Mouse (Mus musculus) midbrain, embryonic 14.5 days (tissue): Measurements from ENCODE around the gene Cfc1. TPM values are rescaled to one million over a fixed set of nuclear protein-coding genes. Genes with fewer than 3 reads are reported as not detected.
"Not testable (repeated sequence)": the region's sequence is repeated elsewhere in the genome, so short reads cannot be mapped to it uniquely, and the experiment has no call there.

Experiments used
- ATAC-seq: fragments of 200-750 bp; cut with Nextera tagmentation; 2 replicates; pipeline ENCODE4 v1.8.0; 2017; ENCODE audit warnings: moderate number of reproducible peaks, moderate library complexity; ENCODE audit not compliant: low FRiP score, low TSS enrichment
- DNase-seq: peaks from one replicate; pipeline ENCODE4 v3.0.0-alpha.2; 2015
- H3K27ac ChIP-seq: fragments of 300-500 bp; sonication (generic); replicated peaks from 2 replicates; pipeline ENCODE4 v1.5.1; 2014; ENCODE audit warnings: mild to moderate bottlenecking, low read depth, low read length, moderate library complexity
- H3K27me3 ChIP-seq: fragments of 300-500 bp; sonication (generic); 2 replicates; pipeline ENCODE4 v1.6.1; 2014; ENCODE audit warnings: low read length, control low read depth, mixed read lengths; ENCODE audit not compliant: control insufficient read depth, insufficient read depth
- H3K36me3 ChIP-seq: fragments of 300-500 bp; sonication (generic); 2 replicates; pipeline ENCODE4 v1.6.1; 2014; ENCODE audit warnings: low read length, control low read depth; ENCODE audit not compliant: control insufficient read depth, insufficient read depth
- H3K4me1 ChIP-seq: fragments of 300-500 bp; sonication (generic); 2 replicates; pipeline ENCODE4 v1.6.1; 2014; ENCODE audit warnings: mild to moderate bottlenecking, antibody characterized with exemption, low read length, control low read depth; ENCODE audit not compliant: control insufficient read depth, insufficient read depth
- H3K4me2 ChIP-seq: fragments of 300-500 bp; sonication (generic); 2 replicates; pipeline ENCODE4 v1.6.1; 2014; ENCODE audit warnings: mild to moderate bottlenecking, low read length, moderate library complexity
- H3K4me3 ChIP-seq: fragments of 300-500 bp; sonication (generic); replicated peaks from 2 replicates; pipeline ENCODE4 v1.5.1; 2014; ENCODE audit warnings: low read depth, low read length
- H3K9ac ChIP-seq: fragments of 300-500 bp; sonication (generic); replicated peaks from 2 replicates; pipeline ENCODE4 v1.6.1; 2014; ENCODE audit warnings: mild to moderate bottlenecking, low read length, moderate library complexity
- H3K9me3 ChIP-seq: fragments of 300-500 bp; sonication (generic); 2 replicates; pipeline ENCODE4 v1.6.1; 2016; ENCODE audit warnings: low read length, control low read depth, mixed read lengths; ENCODE audit not compliant: control insufficient read depth
- WGBS: fragments of 180-500 bp; shearing (Covaris S2); extraction: QIAGEN DNeasy Blood & Tissue Kit; methylation state at CpG from one replicate; pipeline ENCODE4 v1.1.7; 2014; 5-methylcytosine and 5-hydroxymethylcytosine counted together
- polyA plus RNA-seq: library from polyadenylated mRNA; unstranded; fragments of >200 nt; fragmentation: Nextera tagmentation; extraction: Ambion mirVana; gene quantifications from 2 replicates; pipeline ENCODE4 v1.2.1, GENCODE M21; 2014

Cfc1 gene
- polyA plus RNA-seq, 1 experiment from 2014 or later, result not detected

GRCm38 (mm10) chr1:34523647-34524046 lies 11.8 kb upstream of the Cfc1 start:
- Histone ChIP-seq H3K27ac (no peak overlapping the region), H3K27me3 (no peaks in the 10 kb centered on the region), H3K4me1 (no peaks in the 10 kb centered on the region), H3K36me3 (no peaks in the 10 kb centered on the region), H3K9me3 (no peaks in the 10 kb centered on the region), H3K4me3 (no peak overlapping the region), H3K9ac (no peak overlapping the region), H3K4me2 (no peak overlapping the region)
- DNase-seq (no peak), ATAC-seq (no peak)
- 89% methylated on average over 3 of the region's 3 CpGs for WGBS

GRCm38 (mm10) chr1:34534574-34534973 lies 874 bp upstream of the Cfc1 start:
- peaks cover 30% of the 10 kb centered on the region for H3K27me3 ChIP-seq
- not testable (repeated sequence) for H3K36me3 ChIP-seq, H3K27ac ChIP-seq, ATAC-seq, H3K4me3 ChIP-seq, DNase-seq, H3K9me3 ChIP-seq, H3K4me2 ChIP-seq, H3K9ac ChIP-seq, H3K4me1 ChIP-seq
- WGBS, result 56% methylated on average over 3 of the region's 3 CpGs

- ATAC-seq (no peak), DNase-seq (peak; percentile 30)
- peaks cover 8% of the 10 kb centered on the region; the same call in 1 of the 2 replicates for H3K4me1 ChIP-seq
- no peaks in the 10 kb centered on the region for H3K9me3 ChIP-seq
- peaks cover 30% of the 10 kb centered on the region for H3K27me3 ChIP-seq
- no peak overlapping the region for H3K9ac ChIP-seq
- H3K4me3 ChIP-seq, result peak overlapping the region; percentile 24
- no peak overlapping the region for H3K27ac ChIP-seq
- H3K4me2 ChIP-seq, result peak overlapping the region; percentile 48
- 2% methylated on average over 14 of the region's 14 CpGs for WGBS
- no peaks in the 10 kb centered on the region for H3K36me3 ChIP-seq
Observed at GRCm38 (mm10) chr1:34536291-34536766, 881 bp downstream of the Cfc1 start.

- Histone ChIP-seq H3K27ac (no peak overlapping the region), H3K4me3 (peak overlapping the region; percentile 24), H3K27me3 (peaks cover 30% of the 10 kb centered on the region), H3K9ac (no peak overlapping the region), H3K4me2 (peak overlapping the region; percentile 48), H3K36me3 (no peaks in the 10 kb centered on the region), H3K9me3 (no peaks in the 10 kb centered on the region), H3K4me1 (peaks cover 8% of the 10 kb centered on the region; the same call in 1 of the 2 replicates)
- WGBS, result 3% methylated on average over 16 of the region's 16 CpGs
- peak; percentile 53 for DNase-seq
- ATAC-seq, result no peak
Observed at GRCm38 (mm10) chr1:34536767-34537485, 1.5 kb downstream of the Cfc1 start.

- Histone ChIP-seq H3K36me3 (no peaks in the 10 kb centered on the region), H3K9ac (no peak overlapping the region), H3K4me3 (no peak overlapping the region), H3K4me1 (no peaks in the 10 kb centered on the region), H3K27me3 (no peaks in the 10 kb centered on the region), H3K9me3 (0 out of 2 replicates have a peak, but pooled peaks cover 3% of the 10 kb centered on the region), H3K27ac (no peak overlapping the region), H3K4me2 (no peak overlapping the region)
- 88% methylated on average over 1 of the region's 1 CpGs for WGBS
- DNase-seq (no peak), ATAC-seq (no peak)
Observed at GRCm38 (mm10) chr1:34547074-34547473, 11.6 kb downstream of the Cfc1 start.

- Histone ChIP-seq H3K27me3 (no peaks in the 10 kb centered on the region), H3K9me3 (0 out of 2 replicates have a peak, but pooled peaks cover 2% of the 10 kb centered on the region), H3K4me3 (no peak overlapping the region), H3K4me1 (no peaks in the 10 kb centered on the region), H3K9ac (no peak overlapping the region), H3K36me3 (no peaks in the 10 kb centered on the region), H3K4me2 (no peak overlapping the region), H3K27ac (no peak overlapping the region)
- no peak for ATAC-seq
- DNase-seq, result no peak
- WGBS, result 78% methylated on average over 1 of the region's 1 CpGs
Observed at GRCm38 (mm10) chr1:34553690-34554089, 18.2 kb downstream of the Cfc1 start.

- no peak overlapping the region for H3K4me3 ChIP-seq
- H3K27me3 ChIP-seq, result no peaks in the 10 kb centered on the region
- no peaks in the 10 kb centered on the region for H3K4me1 ChIP-seq
- no peak for ATAC-seq
- no peak for DNase-seq
- H3K9me3 ChIP-seq, result no peaks in the 10 kb centered on the region
- H3K27ac ChIP-seq, result no peak overlapping the region
- H3K4me2 ChIP-seq, result no peak overlapping the region
- 88% methylated on average over 7 of the region's 7 CpGs for WGBS
- no peak overlapping the region for H3K9ac ChIP-seq
- H3K36me3 ChIP-seq, result no peaks in the 10 kb centered on the region
Observed at GRCm38 (mm10) chr1:34554275-34554674, 18.8 kb downstream of the Cfc1 start.

GRCm38 (mm10) chr1:34560843-34561242 lies 25.4 kb downstream of the Cfc1 start, which contains the start of gene Prss40:
Gene Prss40, minus strand, starts transcription at chr1:34560943.
- ATAC-seq (no peak), DNase-seq (no peak)
- Histone ChIP-seq H3K4me1 (no peaks in the 10 kb centered on the region), H3K9ac (no peak within 1 kb of the TSS), H3K4me2 (no peak within 1 kb of the TSS), H3K36me3 (no peaks in the 10 kb centered on the region), H3K4me3 (no peak within 1 kb of the TSS), H3K27ac (no peak within 1 kb of the TSS), H3K27me3 (no peaks in the 10 kb centered on the region), H3K9me3 (no peaks in the 10 kb centered on the region)
- 88% methylated on average over 15 of the region's 15 CpGs for WGBS
